Mouse (Mus musculus) liver, adult 2 months (tissue): ENCODE data around the gene Raf1.

ENCODE experiments used
- CTCF ChIP-seq: fragments of 200-500 bp; IDR thresholded peaks from 2 replicates; pipeline ENCODE4 v1.5.1; 2011; ENCODE audit warnings: low read depth, low read length, control low read depth
- POLR2A ChIP-seq: fragments of 200-500 bp; IDR thresholded peaks from 2 replicates; pipeline ENCODE4 v1.6.1; 2011; ENCODE audit warnings: low read length, control low read depth; ENCODE audit not compliant: insufficient read depth; ENCODE audit errors: extremely low read depth

GRCm38 (mm10) chr6:115594463-115594862, 82.0 kb downstream of the Raf1 start:
- TF ChIP-seq CTCF, result no peak
- no peak for TF ChIP-seq POLR2A
